Mouse (Mus musculus): ENCODE results near the gene Exog.

The Exog gene

DNA sequence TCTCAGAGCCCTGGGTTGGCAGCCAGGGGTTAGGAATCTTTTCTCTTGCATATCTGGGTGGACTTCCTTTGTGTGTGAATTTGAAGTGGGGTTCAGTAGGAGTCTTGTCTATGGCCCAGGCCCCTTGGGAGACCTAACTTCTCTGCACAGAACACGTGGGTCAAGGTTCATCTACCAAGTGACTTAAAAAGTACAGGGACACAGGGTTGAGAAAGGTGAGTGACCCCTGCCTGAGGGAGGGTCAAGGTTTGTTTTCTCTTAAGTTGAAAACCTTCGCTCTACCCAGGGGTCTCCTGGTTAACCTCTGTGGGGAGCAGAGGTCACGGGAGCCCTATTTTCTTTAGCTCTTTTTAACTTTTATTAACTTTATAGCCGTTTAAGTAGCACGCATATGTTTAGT is 34.9 kb upstream of the Exog start:
- no peak for TF ChIP-seq NANOG (IDR thresholded peaks at IDR 0.05; ENCODE audit: borderline replicate concordance, low read length)
- TF ChIP-seq POU5F1 (IDR thresholded peaks at IDR 0.05; ENCODE audit: borderline replicate concordance, low read length) = no peak
- no peak for TF ChIP-seq CTCF (conservative IDR thresholded peaks at IDR 0.05; ENCODE audit: low read length)
- Histone ChIP-seq H3K4me1 (replicated peaks; ENCODE audit: low read depth, low read length) (peaks cover 92% of the 10 kb centered on the region), H3K4me3 (replicated peaks; ENCODE audit: low read length) (no peak overlapping the region), H3K27me3 (ENCODE audit: insufficient read depth, low read length) (no peaks in the 10 kb centered on the region), H3K9me3 (ENCODE audit: low read length) (no peaks in the 10 kb centered on the region), H3K36me3 (ENCODE audit: insufficient read depth, low read length) (peaks cover 30% of the 10 kb centered on the region)

DNA sequence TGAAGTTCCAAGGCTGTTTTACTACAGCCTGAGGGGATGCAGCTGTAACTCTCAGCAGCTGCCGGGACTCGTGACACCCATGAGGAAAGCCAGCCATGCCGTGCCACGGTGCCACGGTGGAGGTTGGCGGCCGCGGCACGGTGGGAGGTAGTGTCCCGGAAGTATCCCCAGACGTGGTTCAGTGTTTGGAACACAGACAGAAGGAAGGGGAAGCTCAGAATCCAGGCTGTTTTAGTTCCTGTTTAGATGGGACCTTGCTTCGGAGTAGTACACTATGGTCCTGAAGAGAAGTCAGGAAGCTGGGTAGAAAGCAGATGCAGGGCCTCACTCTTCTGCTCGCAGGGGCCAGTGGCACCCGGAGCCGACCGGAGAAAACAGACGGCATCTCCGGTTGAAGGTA is 26.7 kb upstream of the Exog start:
- H3K4me1 ChIP-seq (replicated peaks; ENCODE audit: low read depth, low read length) = peaks cover 69% of the 10 kb centered on the region
- peak overlapping the region; percentile 39 for H3K4me3 ChIP-seq (replicated peaks; ENCODE audit: low read length)
- no peaks in the 10 kb centered on the region for H3K27me3 ChIP-seq (ENCODE audit: insufficient read depth, low read length)
- no peaks in the 10 kb centered on the region for H3K9me3 ChIP-seq (ENCODE audit: low read length)
- no peaks in the 10 kb centered on the region for H3K36me3 ChIP-seq (ENCODE audit: insufficient read depth, low read length)
- TF ChIP-seq CTCF (conservative IDR thresholded peaks at IDR 0.05; ENCODE audit: low read length) (no peak), POU5F1 (IDR thresholded peaks at IDR 0.05; ENCODE audit: borderline replicate concordance, low read length) (no peak), NANOG (IDR thresholded peaks at IDR 0.05; ENCODE audit: borderline replicate concordance, low read length) (no peak)

DNA sequence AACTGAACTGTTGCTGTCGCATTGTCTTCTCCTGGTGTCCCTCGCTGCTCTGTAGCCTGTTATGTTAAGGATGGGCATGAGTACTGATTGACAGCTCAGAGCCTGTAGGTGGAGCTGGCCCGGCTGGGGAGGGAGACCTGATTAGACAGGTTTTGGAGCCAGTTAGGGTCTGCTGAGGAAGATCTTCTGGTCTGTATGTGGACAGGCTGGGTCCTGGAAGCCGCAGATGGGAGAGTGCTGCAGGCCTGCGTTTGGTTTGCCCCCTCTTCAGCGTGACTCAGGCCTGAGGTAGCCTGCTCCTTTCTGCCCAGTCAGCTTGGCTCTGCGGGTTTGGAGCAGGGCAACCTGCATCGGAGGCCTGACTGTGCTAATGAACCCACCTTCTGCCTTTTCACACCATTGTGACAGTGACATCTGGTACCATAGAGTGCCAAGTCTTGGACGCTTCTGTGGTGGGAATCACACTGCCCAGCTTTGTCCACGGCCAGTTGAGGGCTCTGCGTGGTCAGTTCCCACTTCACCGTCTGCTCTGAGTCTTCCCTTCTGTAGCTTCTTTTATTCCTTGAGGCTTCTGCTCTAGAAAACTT is 24.8 kb upstream of the Exog start:
- Histone ChIP-seq H3K36me3 (ENCODE audit: insufficient read depth, low read length) (peaks cover 15% of the 10 kb centered on the region; the same call in 1 of the 2 replicates), H3K4me3 (replicated peaks; ENCODE audit: low read length) (0 out of 2 replicates have a peak overlapping the region, but pooled peaks have one; percentile 23), H3K27me3 (ENCODE audit: insufficient read depth, low read length) (no peaks in the 10 kb centered on the region), H3K9me3 (ENCODE audit: low read length) (no peaks in the 10 kb centered on the region), H3K4me1 (replicated peaks; ENCODE audit: low read depth, low read length) (peaks cover 76% of the 10 kb centered on the region)
- no peak for TF ChIP-seq CTCF (conservative IDR thresholded peaks at IDR 0.05; ENCODE audit: low read length)
- no peak for TF ChIP-seq POU5F1 (IDR thresholded peaks at IDR 0.05; ENCODE audit: borderline replicate concordance, low read length)
- no peak for TF ChIP-seq NANOG (IDR thresholded peaks at IDR 0.05; ENCODE audit: borderline replicate concordance, low read length)

DNA sequence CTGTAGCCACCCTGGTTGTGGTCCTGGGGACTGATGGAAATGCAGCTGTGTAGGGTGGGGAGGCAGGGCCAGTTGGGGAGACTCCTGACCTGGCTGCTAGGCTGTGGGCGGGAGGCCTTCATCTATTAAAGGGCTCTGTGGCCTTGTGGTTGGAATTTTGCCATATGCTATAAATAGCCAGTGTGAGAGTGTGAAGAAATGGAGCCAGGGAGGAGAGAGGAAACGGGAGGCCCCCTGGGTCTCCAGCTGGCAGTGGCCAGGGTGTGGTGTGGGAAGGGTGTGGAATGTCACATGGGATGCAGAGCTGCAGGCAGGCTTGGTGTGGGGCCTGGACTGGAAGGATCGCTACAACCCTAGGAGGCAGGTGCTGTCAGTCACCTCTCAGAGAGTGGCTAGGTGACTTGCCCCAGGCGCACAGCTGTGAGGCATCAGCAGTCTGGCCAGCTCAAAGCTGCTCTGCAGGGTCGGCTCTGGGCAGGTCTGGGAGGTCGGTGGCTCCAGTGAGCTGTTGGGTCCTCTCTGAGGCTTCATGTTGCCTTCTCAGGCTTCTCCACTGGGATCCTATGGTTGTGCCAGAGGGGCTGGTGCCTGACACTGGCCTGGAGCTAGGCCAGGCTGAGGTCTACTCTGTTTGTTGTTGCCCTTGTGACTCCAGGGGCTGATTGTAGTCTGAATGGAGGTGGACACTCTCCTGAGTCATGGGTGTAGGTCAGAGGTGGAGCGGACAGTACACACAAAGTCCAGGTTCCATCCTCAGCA is 19.3 kb upstream of the Exog start:
- Histone ChIP-seq H3K4me1 (replicated peaks; ENCODE audit: low read depth, low read length) (peaks cover 92% of the 10 kb centered on the region), H3K36me3 (ENCODE audit: insufficient read depth, low read length) (peaks cover 41% of the 10 kb centered on the region), H3K4me3 (replicated peaks; ENCODE audit: low read length) (no peak overlapping the region; the same call in 1 of the 2 replicates), H3K9me3 (ENCODE audit: low read length) (no peaks in the 10 kb centered on the region), H3K27me3 (ENCODE audit: insufficient read depth, low read length) (no peaks in the 10 kb centered on the region)
- TF ChIP-seq NANOG (IDR thresholded peaks at IDR 0.05; ENCODE audit: borderline replicate concordance, low read length) (no peak), POU5F1 (IDR thresholded peaks at IDR 0.05; ENCODE audit: borderline replicate concordance, low read length) (no peak)

DNA sequence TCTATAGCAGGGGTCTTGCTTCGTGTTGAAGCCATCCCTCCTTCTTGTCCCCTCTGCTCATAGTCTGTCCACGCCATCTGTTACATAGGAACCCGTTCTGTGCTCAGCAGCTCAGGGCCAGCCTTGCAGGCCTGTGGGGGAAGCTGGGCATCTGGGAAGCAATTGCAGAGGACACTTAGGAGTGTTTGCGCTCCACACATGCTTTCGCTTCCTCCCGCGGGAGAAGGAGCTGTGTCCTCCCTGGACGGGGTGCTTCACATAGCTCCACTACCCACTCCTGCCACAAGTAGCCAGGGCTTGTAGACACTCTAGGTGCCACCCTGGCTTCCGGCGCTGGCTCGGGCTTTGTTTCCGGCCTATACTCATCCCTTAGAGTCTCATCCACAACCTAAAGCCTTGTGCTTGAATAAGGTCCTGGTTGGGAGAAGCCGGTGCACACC is 18.7 kb upstream of the Exog start:
- no peaks in the 10 kb centered on the region for H3K27me3 ChIP-seq (ENCODE audit: insufficient read depth, low read length)
- H3K9me3 ChIP-seq (ENCODE audit: low read length) = no peaks in the 10 kb centered on the region
- peaks cover 90% of the 10 kb centered on the region for H3K4me1 ChIP-seq (replicated peaks; ENCODE audit: low read depth, low read length)
- H3K4me3 ChIP-seq (replicated peaks; ENCODE audit: low read length) = 0 out of 2 replicates have a peak overlapping the region, but pooled peaks have one; percentile 10
- TF ChIP-seq POU5F1 (IDR thresholded peaks at IDR 0.05; ENCODE audit: borderline replicate concordance, low read length) (no peak), NANOG (IDR thresholded peaks at IDR 0.05; ENCODE audit: borderline replicate concordance, low read length) (no peak), CTCF (conservative IDR thresholded peaks at IDR 0.05; ENCODE audit: low read length) (no peak)
- H3K36me3 ChIP-seq (ENCODE audit: insufficient read depth, low read length) = peaks cover 45% of the 10 kb centered on the region

DNA sequence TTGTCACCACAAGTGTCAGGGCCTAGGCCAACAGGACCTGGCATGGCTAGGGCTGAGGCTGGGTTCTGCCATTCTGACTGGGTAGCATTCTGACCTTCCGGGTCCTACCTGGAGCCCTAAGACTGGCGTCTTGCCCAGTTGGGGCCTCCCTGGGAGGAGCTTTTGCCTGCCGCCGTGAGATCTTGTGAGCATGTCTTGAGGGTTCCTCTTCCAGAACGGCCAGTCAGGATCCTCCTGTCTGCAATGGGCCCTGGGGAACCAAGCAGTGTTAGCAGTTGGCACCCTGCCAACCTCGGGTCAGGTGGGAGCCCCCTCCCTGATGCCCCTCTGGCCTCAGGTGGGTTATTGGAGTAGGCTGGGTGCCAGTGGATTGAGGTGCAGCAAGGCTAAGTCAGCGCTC is 18.3 kb upstream of the Exog start:
- no peak for TF ChIP-seq POU5F1 (IDR thresholded peaks at IDR 0.05; ENCODE audit: borderline replicate concordance, low read length)
- TF ChIP-seq CTCF (conservative IDR thresholded peaks at IDR 0.05; ENCODE audit: low read length) = no peak
- TF ChIP-seq NANOG (IDR thresholded peaks at IDR 0.05; ENCODE audit: borderline replicate concordance, low read length) = no peak
- H3K36me3 ChIP-seq (ENCODE audit: insufficient read depth, low read length) = peaks cover 50% of the 10 kb centered on the region
- no peaks in the 10 kb centered on the region for H3K27me3 ChIP-seq (ENCODE audit: insufficient read depth, low read length)
- peaks cover 88% of the 10 kb centered on the region for H3K4me1 ChIP-seq (replicated peaks; ENCODE audit: low read depth, low read length)
- H3K4me3 ChIP-seq (replicated peaks; ENCODE audit: low read length) = 0 out of 2 replicates have a peak overlapping the region, but pooled peaks have one; percentile 67
- no peaks in the 10 kb centered on the region for H3K9me3 ChIP-seq (ENCODE audit: low read length)

DNA sequence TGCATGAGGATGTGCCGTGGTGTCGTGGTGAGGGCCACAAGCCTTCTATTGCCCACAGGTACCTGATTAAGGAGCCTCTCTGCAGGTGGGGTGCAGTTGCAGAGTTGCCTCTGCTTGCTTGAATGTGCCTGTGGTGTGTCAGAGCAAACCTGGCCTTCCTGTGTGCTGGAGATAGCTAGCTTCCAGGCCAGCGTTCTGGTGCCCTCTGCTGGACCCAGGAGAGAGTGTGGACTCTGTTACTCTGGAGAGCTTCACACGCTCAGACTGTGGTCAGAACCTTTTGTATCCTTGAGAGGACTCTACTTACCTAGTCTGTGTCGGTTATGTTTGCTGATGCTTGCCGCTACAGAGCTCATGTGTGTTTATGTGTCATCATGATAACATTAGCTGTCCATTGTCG is 14.4 kb upstream of the Exog start:
- no peaks in the 10 kb centered on the region for H3K27me3 ChIP-seq (ENCODE audit: insufficient read depth, low read length)
- TF ChIP-seq POU5F1 (IDR thresholded peaks at IDR 0.05; ENCODE audit: borderline replicate concordance, low read length) = no peak
- no peak for TF ChIP-seq NANOG (IDR thresholded peaks at IDR 0.05; ENCODE audit: borderline replicate concordance, low read length)
- peak; percentile 45 for TF ChIP-seq CTCF (conservative IDR thresholded peaks at IDR 0.05; ENCODE audit: low read length)
- peaks cover 72% of the 10 kb centered on the region for H3K36me3 ChIP-seq (ENCODE audit: insufficient read depth, low read length)
- peaks cover 83% of the 10 kb centered on the region for H3K4me1 ChIP-seq (replicated peaks; ENCODE audit: low read depth, low read length)
- no peaks in the 10 kb centered on the region for H3K9me3 ChIP-seq (ENCODE audit: low read length)
- H3K4me3 ChIP-seq (replicated peaks; ENCODE audit: low read length) = no peak overlapping the region

DNA sequence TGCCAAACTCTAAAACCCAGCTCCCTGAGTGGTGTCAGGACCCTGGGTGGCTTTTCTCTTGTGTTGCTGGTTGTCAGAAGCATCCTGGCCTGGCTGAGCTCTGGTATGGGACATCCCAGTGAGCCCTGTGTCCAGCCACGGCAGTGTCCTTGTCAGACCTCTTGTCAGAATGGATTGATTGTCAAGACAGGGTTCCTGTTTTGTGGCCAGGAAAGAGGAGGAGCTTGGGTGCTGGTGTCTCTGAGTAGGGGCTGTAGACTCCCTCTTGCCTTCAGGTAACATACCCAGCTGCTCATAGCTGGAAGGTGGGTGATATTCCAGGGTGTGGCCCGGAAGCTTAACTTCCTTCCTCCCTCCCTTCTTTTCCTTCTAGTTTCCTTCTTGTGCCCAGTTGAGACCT is 8.9 kb upstream of the Exog start:
- Histone ChIP-seq H3K9me3 (ENCODE audit: low read length) (no peaks in the 10 kb centered on the region), H3K27me3 (ENCODE audit: insufficient read depth, low read length) (no peaks in the 10 kb centered on the region), H3K4me1 (replicated peaks; ENCODE audit: low read depth, low read length) (peaks cover 49% of the 10 kb centered on the region), H3K36me3 (ENCODE audit: insufficient read depth, low read length) (peaks cover 84% of the 10 kb centered on the region), H3K4me3 (replicated peaks; ENCODE audit: low read length) (no peak overlapping the region)
- TF ChIP-seq NANOG (IDR thresholded peaks at IDR 0.05; ENCODE audit: borderline replicate concordance, low read length) = no peak
- no peak for TF ChIP-seq POU5F1 (IDR thresholded peaks at IDR 0.05; ENCODE audit: borderline replicate concordance, low read length)
- TF ChIP-seq CTCF (conservative IDR thresholded peaks at IDR 0.05; ENCODE audit: low read length) = no peak
